8 mouse cellular contexts compared by ENCODE assay signal in genomic region chr6:14409772-14410171, GRCm38 (mm10).
DNase-seq lines count a peak whose midpoint lies in the region; ATAC-seq lines count a peak whose summit lies in the region.

No protein-coding gene starts in this region.

- H3K9me3 ChIP-seq in forebrain, embryonic 14.5 days (replicated peaks; ENCODE audit: control insufficient read depth, low read length) = no peaks in the 10 kb centered on the region
- no peaks in the 10 kb centered on the region for H3K9me3 ChIP-seq in forebrain, embryonic 10.5 days
- no peaks in the 10 kb centered on the region for H3K9me3 ChIP-seq in hindbrain, embryonic 10.5 days

- ATAC-seq in forebrain, embryonic 14.5 days = peak; percentile 89

- WGBS in forebrain, embryonic 14.5 days = 44% methylated on average over 4 of the region's 4 CpGs
- 69% methylated on average over 4 of the region's 4 CpGs for WGBS in forebrain, embryonic 10.5 days
- 57% methylated on average over 4 of the region's 4 CpGs for WGBS in hindbrain, embryonic 10.5 days

- H3K27me3 ChIP-seq in forebrain, embryonic 14.5 days (replicated peaks; ENCODE audit: control insufficient read depth, insufficient read depth, low read length) = no peaks in the 10 kb centered on the region
- no peaks in the 10 kb centered on the region for H3K27me3 ChIP-seq in forebrain, embryonic 10.5 days (ENCODE audit: poor library complexity, severe bottlenecking)
- no peaks in the 10 kb centered on the region for H3K27me3 ChIP-seq in hindbrain, embryonic 10.5 days (ENCODE audit: insufficient read depth, poor library complexity, severe bottlenecking)

- no peak overlapping the region for H3K4me3 ChIP-seq in forebrain, embryonic 14.5 days (ENCODE audit: low read depth, low read length)
- H3K4me3 ChIP-seq in forebrain, embryonic 10.5 days = no peak overlapping the region
- H3K4me3 ChIP-seq in hindbrain, embryonic 10.5 days = no peak overlapping the region

- H3K4me1 ChIP-seq in forebrain, embryonic 14.5 days (ENCODE audit: control insufficient read depth, insufficient read depth, low read length) = no peaks in the 10 kb centered on the region
- no peaks in the 10 kb centered on the region for H3K4me1 ChIP-seq in forebrain, embryonic 10.5 days
- no peaks in the 10 kb centered on the region for H3K4me1 ChIP-seq in hindbrain, embryonic 10.5 days (replicated peaks)

- H3K9ac ChIP-seq in forebrain, embryonic 14.5 days (ENCODE audit: low read length) = no peak overlapping the region

- H3K4me2 ChIP-seq in forebrain, embryonic 14.5 days (ENCODE audit: low read length) = no peak overlapping the region

- H3K36me3 ChIP-seq in forebrain, embryonic 14.5 days (ENCODE audit: control insufficient read depth, insufficient read depth, low read length) = no peaks in the 10 kb centered on the region
- no peaks in the 10 kb centered on the region for H3K36me3 ChIP-seq in forebrain, embryonic 10.5 days (replicated peaks)
- H3K36me3 ChIP-seq in hindbrain, embryonic 10.5 days = no peaks in the 10 kb centered on the region

- no peak overlapping the region for H3K27ac ChIP-seq in forebrain, embryonic 14.5 days (ENCODE audit: low read depth, low read length)
- H3K27ac ChIP-seq in forebrain, embryonic 10.5 days = no peak overlapping the region
- H3K27ac ChIP-seq in hindbrain, embryonic 10.5 days = no peak overlapping the region

- intact Hi-C loops in left cerebral cortex, postnatal 25 days (cut with DNase I) = no loop called here

- peak; percentile 59 for DNase-seq in forebrain, embryonic 14.5 days (ENCODE audit: low spot score)
- no peak for DNase-seq in forebrain, embryonic 10.5 days (ENCODE audit: extremely low spot score, low spot score)
- peak; percentile 22 for DNase-seq in brain, embryonic 18.5 days (ENCODE audit: low read depth, low spot score)
- peak; percentile 16 for DNase-seq in hindbrain, embryonic 10.5 days (ENCODE audit: low spot score)
- peak; percentile 23 to 90 for DNase-seq in left cerebral cortex, postnatal 25 days (ENCODE audit: low spot score in 2 of 2)
- no peak for DNase-seq in urinary bladder, postnatal 14 days (ENCODE audit: low spot score)
- no peak for DNase-seq in urinary bladder, postnatal 10 days (ENCODE audit: low spot score)
- no peak for DNase-seq in lung, postnatal 10 days

Comparison
In these comparisons a context has a peak if more than half of its experiments do, and no peak if none do; other contexts are left out.
1. DNase-seq: peak in forebrain, embryonic 14.5 days (single experiment), brain, embryonic 18.5 days (single experiment), hindbrain, embryonic 10.5 days (single experiment) and left cerebral cortex, postnatal 25 days (2 of 2); none in forebrain, embryonic 10.5 days (single experiment), urinary bladder, postnatal 14 days (single experiment), urinary bladder, postnatal 10 days (single experiment) and lung, postnatal 10 days (single experiment).